Mouse (Mus musculus) small intestine, adult 2 months (tissue): ENCODE measurements at regions not wholly inside any gene's neighbourhood (a gene's known extent, or its start where the extent isn't known, plus 50 kb on each side); places are given as distances from the start of the nearest gene placed in this dataset.

Source experiments
- CTCF ChIP-seq: fragments of 200-500 bp; IDR thresholded peaks from 2 replicates; pipeline ENCODE4 v1.5.1; 2012; ENCODE audit warnings: low read depth, mild to moderate bottlenecking, control low read depth, inconsistent platforms, low read length, moderate library complexity, mixed read lengths; ENCODE audit not compliant: insufficient replicate concordance, insufficient read length; ENCODE audit errors: extremely low read depth
- POLR2A ChIP-seq: fragments of 200-500 bp; IDR thresholded peaks from 2 replicates; pipeline ENCODE4 v1.6.1; 2012; ENCODE audit warnings: low read depth, mild to moderate bottlenecking, control low read depth, inconsistent platforms, low read length, moderate library complexity

DNA sequence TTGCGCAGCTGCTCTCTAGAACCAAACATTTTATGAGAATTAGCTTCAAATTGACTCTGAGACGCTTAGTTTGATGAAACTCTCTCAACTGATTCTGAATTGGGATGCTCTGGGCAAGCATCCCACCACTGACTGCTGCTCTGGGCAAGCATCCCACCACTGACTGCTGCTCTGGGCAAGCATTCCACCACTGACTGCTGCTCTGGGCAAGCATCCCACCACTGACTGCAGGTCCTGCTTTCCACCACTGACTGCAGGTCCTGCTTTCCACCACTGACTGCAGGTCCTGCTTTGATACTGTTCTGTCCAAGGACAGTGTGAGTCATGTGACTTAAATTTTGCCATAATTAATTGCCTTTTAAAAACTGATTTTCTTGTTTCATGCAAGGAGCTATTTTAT is 73.6 kb downstream of the Mbl2 start:
- TF ChIP-seq CTCF, result no peak
- no peak for TF ChIP-seq POLR2A
